Mouse (Mus musculus) thymus, adult 2 months (tissue): ENCODE results near the gene Gm6588.

Source experiments
- CTCF ChIP-seq: fragments of 200-500 bp; IDR thresholded peaks from 2 replicates; pipeline ENCODE4 v1.5.1; 2012; ENCODE audit warnings: mild to moderate bottlenecking, control low read depth, low read length, moderate library complexity, borderline replicate concordance; ENCODE audit not compliant: control insufficient read depth, poor library complexity, insufficient read depth; ENCODE audit errors: extremely low read depth
- POLR2A ChIP-seq: fragments of 200-500 bp; IDR thresholded peaks from 2 replicates; pipeline ENCODE4 v1.6.1; 2012; ENCODE audit warnings: mild to moderate bottlenecking, low read length, control low read depth, moderate library complexity; ENCODE audit not compliant: control insufficient read depth, poor library complexity, insufficient read depth; ENCODE audit errors: extremely low read depth

DNA sequence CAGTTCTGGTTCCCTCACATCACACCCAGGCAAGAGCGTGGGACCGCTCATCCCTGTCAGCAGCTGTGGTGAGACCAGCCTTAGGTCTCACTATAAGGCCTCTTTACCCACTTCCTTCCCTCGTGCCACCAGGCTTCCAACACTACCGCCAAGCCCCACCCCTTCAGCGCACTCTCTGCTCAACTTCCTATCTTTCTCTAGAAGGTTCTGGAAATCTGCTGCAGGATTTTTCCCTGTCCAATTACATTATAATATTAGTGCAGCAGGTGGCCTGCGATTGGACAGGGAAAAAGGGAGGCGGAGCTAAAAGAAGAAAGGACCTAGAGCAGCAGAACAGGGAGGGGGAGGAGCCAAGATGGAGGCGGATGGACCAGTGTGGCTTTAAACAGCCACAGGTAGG, 33.8 kb downstream of the Gm6588 start:
- TF ChIP-seq CTCF (no peak), POLR2A (no peak)
